Mouse (Mus musculus) limb, embryonic 12.5 days (tissue): ENCODE measurements around the gene Trim44. TPM values are rescaled to one million over a fixed set of nuclear protein-coding genes. Genes with fewer than 3 reads are reported as not detected.

Experiments
- ATAC-seq: fragments of 200-750 bp; cut with Nextera tagmentation; 2 replicates; pipeline ENCODE4 v1.8.0; 2017; ENCODE audit warnings: low read depth, moderate TSS enrichment; ENCODE audit not compliant: insufficient number of reproducible peaks, insufficient read depth, low FRiP score, low TSS enrichment
- H3K27ac ChIP-seq: fragments of 300-500 bp; sonication (generic); 2 replicates; pipeline ENCODE4 v1.5.1; 2016; ENCODE audit warnings: mild to moderate bottlenecking, moderate library complexity
- H3K27me3 ChIP-seq: fragments of 300-500 bp; sonication (generic); 2 replicates; pipeline ENCODE4 v1.6.1; 2016; ENCODE audit warnings: mild to moderate bottlenecking, moderate library complexity
- H3K36me3 ChIP-seq: fragments of 300-500 bp; sonication (generic); 2 replicates; pipeline ENCODE4 v1.6.1; 2016; ENCODE audit warnings: mild to moderate bottlenecking, moderate library complexity
- H3K4me1 ChIP-seq: fragments of 300-500 bp; sonication (generic); replicated peaks from 2 replicates; pipeline ENCODE4 v1.6.1; 2016
- H3K4me2 ChIP-seq: fragments of 300-500 bp; sonication (generic); 2 replicates; pipeline ENCODE4 v1.6.1; 2016; ENCODE audit warnings: mild to moderate bottlenecking, moderate library complexity
- H3K4me3 ChIP-seq: fragments of 300-500 bp; sonication (generic); replicated peaks from 2 replicates; pipeline ENCODE4 v1.5.1; 2016; ENCODE audit warnings: mild to moderate bottlenecking
- H3K9ac ChIP-seq: fragments of 300-500 bp; sonication (generic); replicated peaks from 2 replicates; pipeline ENCODE4 v1.6.1; 2016; ENCODE audit warnings: mild to moderate bottlenecking, moderate library complexity
- H3K9me3 ChIP-seq: fragments of 300-500 bp; sonication (generic); 2 replicates; pipeline ENCODE4 v1.6.1; 2016; ENCODE audit warnings: mild to moderate bottlenecking, moderate library complexity
- WGBS: fragments of 180-500 bp; shearing (Covaris S2); methylation state at CpG from one replicate; pipeline ENCODE4 v1.1.7; 2016; 5-methylcytosine and 5-hydroxymethylcytosine counted together
- polyA plus RNA-seq: library from polyadenylated mRNA; unstranded; fragments of >200 nt; fragmentation: Nextera tagmentation; extraction: Ambion mirVana; gene quantifications from 2 replicates; pipeline ENCODE4 v1.2.1, GENCODE M21; 2016

The Trim44 gene
- polyA plus RNA-seq, 1 experiment from 2014 or later: 51.4 TPM

DNA sequence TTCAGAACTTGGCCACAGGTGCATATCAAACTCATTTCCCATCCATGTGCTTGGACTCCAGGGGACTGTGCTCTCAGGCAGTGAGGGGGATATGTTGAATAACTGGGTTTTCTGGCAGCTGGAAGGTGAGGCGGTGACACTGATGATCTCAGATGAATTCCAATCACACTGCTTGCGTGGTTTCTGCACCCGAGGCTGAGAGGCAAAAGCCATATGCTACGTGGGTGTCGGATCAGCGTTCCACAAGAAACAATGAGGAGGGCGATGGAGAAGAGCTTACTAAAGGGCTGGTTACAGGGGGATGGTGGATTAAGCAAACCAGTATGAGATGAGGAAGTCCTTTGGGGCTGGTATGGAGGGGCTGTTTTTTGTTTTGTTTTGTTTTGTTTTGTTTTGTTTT is 127.8 kb downstream of the Trim44 start:
- Histone ChIP-seq H3K4me2 (no peak overlapping the region), H3K27me3 (no peaks in the 10 kb centered on the region), H3K9ac (no peak overlapping the region), H3K4me1 (no peaks in the 10 kb centered on the region; the same call in 1 of the 2 replicates), H3K27ac (no peak overlapping the region), H3K9me3 (no peaks in the 10 kb centered on the region), H3K4me3 (no peak overlapping the region), H3K36me3 (no peaks in the 10 kb centered on the region)
- no peak for ATAC-seq
- 72% methylated on average over 7 of the region's 7 CpGs for WGBS

DNA sequence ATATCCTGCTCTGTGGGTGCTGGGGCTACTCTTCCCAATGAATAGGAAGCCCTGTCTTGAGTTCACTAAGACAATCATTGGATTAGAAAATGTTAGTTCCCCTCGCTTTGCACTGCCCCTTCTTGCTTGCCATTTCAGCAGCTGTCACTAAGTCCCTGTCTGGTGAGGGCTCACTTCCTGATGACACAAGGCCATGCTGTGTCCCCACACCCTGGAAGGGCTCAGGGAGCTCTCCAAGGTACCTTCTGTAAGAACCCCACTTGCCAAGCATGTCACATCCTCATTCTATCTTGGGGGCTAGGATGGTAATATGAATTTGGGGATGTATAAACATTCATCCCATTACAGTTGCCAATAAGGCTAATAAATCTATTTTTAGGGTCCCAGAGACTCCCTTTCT is 129.7 kb downstream of the Trim44 start:
- no peak overlapping the region for H3K4me3 ChIP-seq
- H3K27me3 ChIP-seq: no peaks in the 10 kb centered on the region
- H3K9me3 ChIP-seq: no peaks in the 10 kb centered on the region
- WGBS: 39% methylated on average over 1 of the region's 1 CpGs
- H3K27ac ChIP-seq: no peak overlapping the region
- ATAC-seq: no peak
- H3K36me3 ChIP-seq: no peaks in the 10 kb centered on the region
- no peak overlapping the region for H3K4me2 ChIP-seq
- H3K9ac ChIP-seq: no peak overlapping the region
- no peaks in the 10 kb centered on the region; the same call in 1 of the 2 replicates for H3K4me1 ChIP-seq

DNA sequence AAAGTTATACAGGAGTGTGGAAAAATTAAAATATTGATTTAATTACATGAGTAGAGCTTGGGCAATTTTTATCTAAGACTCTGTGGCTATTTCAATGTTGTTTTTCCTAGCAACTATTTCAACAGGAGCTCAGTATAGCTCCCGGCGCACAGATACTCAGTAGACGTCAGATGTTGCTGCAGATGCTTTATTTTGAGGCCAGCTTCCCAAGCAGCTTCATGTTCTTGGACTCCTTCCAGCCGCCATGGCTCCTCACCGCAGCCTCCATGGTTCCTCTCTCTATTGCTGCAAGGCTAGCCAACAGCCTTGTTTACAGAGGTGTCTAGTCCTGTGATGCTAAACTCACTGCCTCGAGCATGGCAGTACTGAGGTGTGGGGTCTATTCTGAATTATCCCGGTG is 134.3 kb downstream of the Trim44 start:
- no peaks in the 10 kb centered on the region for H3K9me3 ChIP-seq
- H3K27ac ChIP-seq: no peak overlapping the region
- H3K4me2 ChIP-seq: no peak overlapping the region
- H3K4me1 ChIP-seq: no peaks in the 10 kb centered on the region; the same call in 1 of the 2 replicates
- WGBS: 91% methylated on average over 7 of the region's 7 CpGs
- ATAC-seq: no peak
- no peak overlapping the region for H3K4me3 ChIP-seq
- H3K9ac ChIP-seq: no peak overlapping the region
- no peaks in the 10 kb centered on the region for H3K27me3 ChIP-seq
- no peaks in the 10 kb centered on the region for H3K36me3 ChIP-seq

DNA sequence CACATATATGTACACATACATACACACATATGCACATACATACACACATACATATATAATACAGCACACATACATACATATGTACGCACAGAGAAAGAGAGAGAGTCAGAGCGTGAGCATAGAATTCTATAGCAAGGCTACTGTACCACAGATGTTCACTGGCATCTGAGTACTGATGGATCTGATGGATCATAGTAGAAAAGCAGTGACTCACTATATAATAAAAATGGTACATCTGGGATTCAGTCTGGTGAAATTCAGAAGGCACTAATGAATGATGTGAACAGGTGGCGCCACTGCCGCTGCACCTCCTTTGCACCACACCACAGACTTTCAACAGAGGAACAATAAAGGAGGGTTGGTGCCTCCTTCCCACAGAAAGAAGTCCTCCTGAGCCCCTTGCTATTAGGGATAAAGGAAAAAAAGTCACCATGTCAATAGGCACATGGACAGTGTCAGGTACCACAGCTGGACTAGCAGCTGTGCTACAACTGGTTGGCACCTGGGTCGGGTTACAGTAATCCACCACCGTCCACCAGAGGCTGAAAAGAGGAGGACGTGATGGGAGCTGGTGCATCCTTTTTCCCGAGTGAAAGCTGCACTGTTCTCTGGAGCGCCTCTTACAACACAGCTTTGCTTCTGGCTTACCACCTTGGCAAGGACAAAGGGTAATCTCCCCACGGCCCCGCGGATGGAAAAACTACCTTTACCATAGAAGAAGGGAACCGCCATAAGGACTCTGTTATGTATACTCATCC is 139.9 kb downstream of the Trim44 start:
- H3K27ac ChIP-seq: no peak overlapping the region
- 0 out of 2 replicates have a peak, but pooled peaks cover 4% of the 10 kb centered on the region for H3K4me1 ChIP-seq
- H3K27me3 ChIP-seq: no peaks in the 10 kb centered on the region
- H3K36me3 ChIP-seq: no peaks in the 10 kb centered on the region
- H3K9ac ChIP-seq: no peak overlapping the region
- no peak overlapping the region for H3K4me3 ChIP-seq
- ATAC-seq: peak; percentile 62
- H3K4me2 ChIP-seq: no peak overlapping the region
- WGBS: 56% methylated on average over 13 of the region's 13 CpGs
- H3K9me3 ChIP-seq: no peaks in the 10 kb centered on the region

DNA sequence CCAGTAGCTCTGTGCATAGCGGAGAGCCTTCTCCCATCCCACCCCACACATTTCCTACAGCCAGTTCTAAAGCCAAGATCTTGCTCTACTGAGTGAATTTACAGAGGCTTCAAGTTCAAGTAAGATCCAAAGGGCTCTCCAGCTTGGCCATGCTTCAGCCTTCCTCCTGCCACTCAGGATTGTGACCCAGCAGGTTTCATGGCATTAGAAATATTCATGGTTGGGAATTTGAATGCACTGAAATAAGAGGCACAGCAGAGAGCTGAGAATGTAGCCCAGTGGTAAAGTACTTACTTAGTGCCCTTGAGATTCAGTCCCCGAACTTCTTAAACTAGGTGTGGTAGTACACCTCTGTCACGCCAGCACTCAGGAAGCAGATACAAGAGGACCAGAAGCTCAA is 140.7 kb downstream of the Trim44 start:
- Histone ChIP-seq H3K4me1 (0 out of 2 replicates have a peak, but pooled peaks cover 4% of the 10 kb centered on the region), H3K27ac (no peak overlapping the region), H3K4me3 (no peak overlapping the region), H3K4me2 (no peak overlapping the region), H3K9me3 (no peaks in the 10 kb centered on the region), H3K27me3 (no peaks in the 10 kb centered on the region), H3K36me3 (no peaks in the 10 kb centered on the region), H3K9ac (no peak overlapping the region)
- ATAC-seq: no peak
- 86% methylated on average over 3 of the region's 3 CpGs for WGBS

DNA sequence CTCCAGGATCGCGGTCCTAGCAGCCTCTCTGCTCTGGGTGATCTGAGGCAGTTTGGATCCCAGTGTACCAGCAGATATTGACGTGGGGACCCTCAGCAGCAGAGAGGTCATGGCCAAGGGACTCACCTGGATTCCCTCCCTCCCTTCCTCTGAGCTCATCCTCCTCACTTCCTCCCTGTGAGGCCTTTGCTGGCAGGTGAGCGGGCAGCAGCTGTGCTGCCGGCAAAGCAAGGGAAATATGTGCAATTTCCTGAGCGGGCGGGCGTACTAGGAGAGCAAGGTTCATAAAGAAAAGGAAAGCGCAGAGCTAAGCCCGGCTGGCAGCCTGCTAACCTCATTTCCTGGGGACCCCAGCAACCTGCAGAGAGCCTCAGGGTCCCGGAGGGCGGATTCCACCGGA is 148.5 kb downstream of the Trim44 start:
- 0 out of 2 replicates have a peak overlapping the region, but pooled peaks have one; percentile 23 for H3K9ac ChIP-seq
- peak overlapping the region; percentile 44 for H3K4me2 ChIP-seq
- 0 out of 2 replicates have a peak overlapping the region, but pooled peaks have one; percentile 35 for H3K27ac ChIP-seq
- H3K9me3 ChIP-seq: no peaks in the 10 kb centered on the region
- no peaks in the 10 kb centered on the region for H3K36me3 ChIP-seq
- H3K4me3 ChIP-seq: peak overlapping the region; percentile 23
- peaks cover 22% of the 10 kb centered on the region for H3K27me3 ChIP-seq
- ATAC-seq: no peak
- H3K4me1 ChIP-seq: peaks cover 22% of the 10 kb centered on the region
- 5% methylated on average over 13 of the region's 13 CpGs for WGBS

DNA sequence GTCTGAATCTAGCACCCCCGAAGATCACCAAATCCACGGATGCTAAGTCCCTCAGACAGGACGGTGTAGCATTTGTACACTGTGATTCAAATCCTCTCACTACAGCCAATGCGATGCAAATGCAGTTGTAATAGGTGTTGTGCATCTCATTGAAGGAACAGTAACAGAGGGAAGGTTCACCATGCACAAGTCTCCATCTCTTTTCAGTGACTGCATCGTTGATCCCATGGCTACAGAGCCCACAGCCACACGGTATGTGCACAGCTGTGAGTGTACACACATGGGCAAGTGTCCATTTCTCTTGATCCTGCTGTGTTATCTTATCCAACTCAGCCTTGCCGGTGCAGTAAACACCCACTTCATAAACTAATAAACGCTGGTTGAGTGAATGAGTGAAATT is 148.9 kb downstream of the Trim44 start:
- Histone ChIP-seq H3K27ac (no peak overlapping the region), H3K4me1 (peaks cover 22% of the 10 kb centered on the region), H3K9me3 (no peaks in the 10 kb centered on the region), H3K9ac (no peak overlapping the region), H3K4me2 (peak overlapping the region; percentile 44), H3K27me3 (peaks cover 22% of the 10 kb centered on the region), H3K36me3 (no peaks in the 10 kb centered on the region), H3K4me3 (no peak overlapping the region)
- ATAC-seq: no peak
- WGBS: 32% methylated on average over 8 of the region's 8 CpGs

DNA sequence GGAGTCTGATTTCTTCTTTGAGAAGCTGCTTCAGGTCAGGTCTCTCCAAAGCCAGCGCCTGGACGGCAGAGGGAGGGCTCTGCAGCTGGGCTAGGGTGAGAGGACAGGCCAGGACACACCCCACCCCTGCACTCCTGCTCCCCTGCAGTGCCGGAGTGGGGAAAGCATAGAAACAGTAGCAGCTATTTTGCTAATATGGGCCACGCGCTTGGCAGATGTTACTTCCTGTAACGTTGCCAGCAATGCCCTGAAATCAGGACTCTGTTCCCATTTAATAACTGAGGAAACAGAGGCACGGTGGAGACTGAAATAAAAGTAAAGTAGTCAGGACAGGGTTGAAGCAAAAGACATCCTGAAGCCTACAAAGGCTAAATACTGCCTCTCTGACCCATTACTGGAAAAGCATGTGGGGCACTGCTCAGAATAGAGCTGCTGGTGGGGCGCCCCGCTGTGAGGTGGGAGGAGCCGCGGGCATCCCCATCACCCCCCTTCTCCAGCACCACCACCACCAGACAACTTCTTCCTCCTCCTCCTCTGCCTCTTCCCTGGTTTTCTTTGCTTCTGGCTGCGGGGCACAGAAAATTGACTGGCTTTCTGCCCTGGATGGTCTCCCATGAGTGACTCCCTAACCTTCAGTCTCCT is 149.5 kb downstream of the Trim44 start:
- Histone ChIP-seq H3K4me1 (peaks cover 22% of the 10 kb centered on the region), H3K4me2 (peak overlapping the region; percentile 37), H3K36me3 (no peaks in the 10 kb centered on the region), H3K9ac (no peak overlapping the region), H3K27me3 (peaks cover 22% of the 10 kb centered on the region), H3K27ac (no peak overlapping the region), H3K4me3 (no peak overlapping the region), H3K9me3 (no peaks in the 10 kb centered on the region)
- 2% methylated on average over 12 of the region's 12 CpGs for WGBS
- ATAC-seq: 0 out of 2 replicates have a peak, but pooled peaks have one; percentile 45

DNA sequence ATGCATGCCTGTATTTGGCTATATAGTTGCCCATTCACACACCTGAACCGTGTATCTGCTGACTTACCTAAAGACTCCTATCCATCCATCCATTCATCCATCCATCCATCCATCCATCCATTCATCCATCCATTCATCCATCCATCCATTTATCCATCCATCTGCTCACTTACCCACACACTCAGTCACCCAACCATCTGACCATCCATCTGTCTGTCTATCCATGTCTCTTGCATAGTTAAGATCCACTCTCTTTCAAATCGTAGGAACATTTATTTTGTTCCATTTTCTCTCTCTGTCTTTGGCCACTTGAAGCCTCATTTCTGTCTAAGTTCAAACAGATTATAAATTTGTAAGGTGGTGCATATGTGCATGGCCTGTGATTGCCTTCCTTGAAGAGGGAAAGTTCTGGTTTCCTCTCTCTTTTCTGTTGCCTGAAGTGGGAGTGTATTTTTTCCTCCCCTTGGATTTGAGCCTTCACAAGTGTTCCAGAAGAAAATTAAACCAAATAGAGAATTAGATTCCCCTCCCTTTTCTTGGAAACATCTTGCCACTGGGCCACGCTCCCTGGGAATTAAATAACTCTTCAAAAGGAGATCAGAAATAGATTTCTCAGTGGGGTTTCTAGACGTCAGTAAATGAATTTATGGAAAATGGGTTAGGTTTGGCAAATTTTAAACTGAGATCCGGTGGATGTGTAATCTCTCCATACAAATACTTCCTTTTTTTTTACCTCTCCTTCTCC is 150.9 kb downstream of the Trim44 start:
- Histone ChIP-seq H3K4me1 (peaks cover 22% of the 10 kb centered on the region), H3K27ac (no peak overlapping the region), H3K36me3 (no peaks in the 10 kb centered on the region), H3K4me2 (no peak overlapping the region), H3K4me3 (no peak overlapping the region), H3K9ac (no peak overlapping the region), H3K9me3 (no peaks in the 10 kb centered on the region), H3K27me3 (peaks cover 22% of the 10 kb centered on the region)
- no peak for ATAC-seq
- 82% methylated on average over 5 of the region's 5 CpGs for WGBS

DNA sequence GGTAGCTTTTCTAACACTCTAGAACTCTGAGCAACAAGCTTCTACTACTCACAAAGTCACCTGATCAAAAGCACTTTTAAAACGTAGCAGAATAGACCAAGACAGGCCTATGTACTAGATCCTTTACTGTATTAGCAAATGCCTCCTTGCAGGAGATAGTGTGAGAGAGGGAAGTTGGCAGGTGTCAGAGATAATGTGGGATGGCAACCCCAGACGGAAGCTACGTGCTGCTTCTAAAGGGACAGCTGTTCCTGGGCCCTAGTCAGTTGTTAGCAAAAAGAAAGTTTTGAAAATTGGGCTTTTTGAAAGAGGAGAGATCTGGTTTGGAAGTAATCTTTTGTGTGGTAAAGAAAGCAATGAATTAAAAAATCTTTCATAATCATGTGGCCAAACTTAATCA is 151.5 kb downstream of the Trim44 start:
- Histone ChIP-seq H3K4me3 (no peak overlapping the region), H3K4me1 (peaks cover 22% of the 10 kb centered on the region), H3K27ac (no peak overlapping the region), H3K9me3 (no peaks in the 10 kb centered on the region), H3K27me3 (peaks cover 22% of the 10 kb centered on the region), H3K4me2 (no peak overlapping the region), H3K36me3 (no peaks in the 10 kb centered on the region), H3K9ac (no peak overlapping the region)
- 78% methylated on average over 3 of the region's 3 CpGs for WGBS
- ATAC-seq: no peak

DNA sequence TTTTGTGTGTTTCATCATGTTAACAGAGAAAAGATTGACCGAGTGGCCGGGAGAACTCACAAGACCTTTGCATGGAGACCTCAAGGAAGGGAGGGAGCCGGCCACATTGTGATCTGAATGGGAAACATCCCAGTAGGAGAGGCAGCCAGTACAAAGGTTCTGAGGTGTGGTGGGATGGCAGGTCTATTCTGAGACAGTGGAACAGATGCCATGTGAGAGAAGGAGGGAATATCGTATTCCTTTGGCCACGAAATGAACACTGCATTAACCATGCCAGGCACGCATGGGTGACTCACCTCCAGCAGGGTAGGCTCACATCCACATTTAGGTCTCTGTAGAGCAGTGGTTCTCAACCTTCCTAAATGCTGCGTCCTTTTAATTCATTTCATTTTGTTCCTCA is 154.4 kb downstream of the Trim44 start:
- peaks cover 14% of the 10 kb centered on the region; the same call in 1 of the 2 replicates for H3K27me3 ChIP-seq
- 89% methylated on average over 7 of the region's 7 CpGs for WGBS
- H3K4me1 ChIP-seq: peaks cover 8% of the 10 kb centered on the region
- no peak overlapping the region for H3K9ac ChIP-seq
- no peak overlapping the region for H3K4me3 ChIP-seq
- H3K4me2 ChIP-seq: no peak overlapping the region
- no peak for ATAC-seq
- no peaks in the 10 kb centered on the region for H3K9me3 ChIP-seq
- no peak overlapping the region for H3K27ac ChIP-seq
- no peaks in the 10 kb centered on the region for H3K36me3 ChIP-seq
